Mouse (Mus musculus): ENCODE measurements at regions not wholly inside any gene's neighbourhood (a gene's known extent, or its start where the extent isn't known, plus 50 kb on each side); places are given as distances from the start of the nearest gene placed in this dataset.

- no peaks in the 10 kb centered on the region for H3K27me3 ChIP-seq (replicated peaks; ENCODE audit: control insufficient read depth, insufficient read depth, low read length)
- H3K9me3 ChIP-seq (ENCODE audit: control insufficient read depth, low read length) = no peaks in the 10 kb centered on the region
- H3K27ac ChIP-seq (ENCODE audit: low read depth, low read length) = no peak overlapping the region
- no peaks in the 10 kb centered on the region for H3K4me1 ChIP-seq (replicated peaks; ENCODE audit: control insufficient read depth, insufficient read depth, low read length)
- DNase-seq (ENCODE audit: low spot score) (no peak), ATAC-seq (replicated peaks; ENCODE audit: low FRiP score) (no peak)
- H3K4me2 ChIP-seq = no peak overlapping the region
- WGBS = 61% methylated on average over 2 of the region's 2 CpGs
- H3K9ac ChIP-seq (ENCODE audit: low read depth, low read length) = no peak overlapping the region
- H3K36me3 ChIP-seq (ENCODE audit: control insufficient read depth, insufficient read depth, low read length) = no peaks in the 10 kb centered on the region
- no peak overlapping the region for H3K4me3 ChIP-seq (ENCODE audit: low read depth, low read length)
These were observed 75.2 kb downstream of the Chst2 start for GRCm38 (mm10) chr9:95331275-95331674.

- 82% methylated on average over 7 of the region's 7 CpGs for WGBS
- Histone ChIP-seq H3K4me1 (replicated peaks; ENCODE audit: control insufficient read depth, insufficient read depth, low read length) (no peaks in the 10 kb centered on the region), H3K9ac (ENCODE audit: low read depth, low read length) (no peak overlapping the region), H3K27ac (ENCODE audit: low read depth, low read length) (no peak overlapping the region), H3K27me3 (replicated peaks; ENCODE audit: control insufficient read depth, insufficient read depth, low read length) (no peaks in the 10 kb centered on the region), H3K36me3 (ENCODE audit: control insufficient read depth, insufficient read depth, low read length) (no peaks in the 10 kb centered on the region), H3K4me3 (ENCODE audit: low read depth, low read length) (no peak overlapping the region), H3K4me2 (no peak overlapping the region), H3K9me3 (ENCODE audit: control insufficient read depth, low read length) (no peaks in the 10 kb centered on the region)
- no peak for ATAC-seq (replicated peaks; ENCODE audit: low FRiP score)
- no peak for DNase-seq (ENCODE audit: low spot score)
These were observed 76.4 kb downstream of the Chst2 start for GRCm38 (mm10) chr9:95330097-95330496.

GRCm38 (mm10) chr9:95329053-95329430, 77.5 kb downstream of the Chst2 start:
- Histone ChIP-seq H3K4me1 (replicated peaks; ENCODE audit: control insufficient read depth, insufficient read depth, low read length) (no peaks in the 10 kb centered on the region), H3K27me3 (replicated peaks; ENCODE audit: control insufficient read depth, insufficient read depth, low read length) (no peaks in the 10 kb centered on the region), H3K4me2 (no peak overlapping the region), H3K9me3 (ENCODE audit: control insufficient read depth, low read length) (no peaks in the 10 kb centered on the region), H3K9ac (ENCODE audit: low read depth, low read length) (no peak overlapping the region), H3K27ac (ENCODE audit: low read depth, low read length) (no peak overlapping the region), H3K4me3 (ENCODE audit: low read depth, low read length) (no peak overlapping the region), H3K36me3 (ENCODE audit: control insufficient read depth, insufficient read depth, low read length) (no peaks in the 10 kb centered on the region)
- DNase-seq (ENCODE audit: low spot score) (no peak), ATAC-seq (replicated peaks; ENCODE audit: low FRiP score) (no peak)
- WGBS = 64% methylated on average over 9 of the region's 9 CpGs

GRCm38 (mm10) chr9:95328261-95329052, 78.1 kb downstream of the Chst2 start:
- Histone ChIP-seq H3K9me3 (ENCODE audit: control insufficient read depth, low read length) (no peaks in the 10 kb centered on the region), H3K36me3 (ENCODE audit: control insufficient read depth, insufficient read depth, low read length) (no peaks in the 10 kb centered on the region), H3K27me3 (replicated peaks; ENCODE audit: control insufficient read depth, insufficient read depth, low read length) (no peaks in the 10 kb centered on the region), H3K9ac (ENCODE audit: low read depth, low read length) (no peak overlapping the region), H3K27ac (ENCODE audit: low read depth, low read length) (no peak overlapping the region), H3K4me3 (ENCODE audit: low read depth, low read length) (no peak overlapping the region), H3K4me1 (replicated peaks; ENCODE audit: control insufficient read depth, insufficient read depth, low read length) (no peaks in the 10 kb centered on the region), H3K4me2 (no peak overlapping the region)
- WGBS = 53% methylated on average over 11 of the region's 15 CpGs
- 0 out of 2 replicates have a peak, but pooled peaks have one; percentile 23 for ATAC-seq (replicated peaks; ENCODE audit: low FRiP score)
- no peak for DNase-seq (ENCODE audit: low spot score)

GRCm38 (mm10) chr9:95327771-95328170, 78.8 kb downstream of the Chst2 start:
- ATAC-seq (replicated peaks; ENCODE audit: low FRiP score) = 0 out of 2 replicates have a peak, but pooled peaks have one; percentile 20
- Histone ChIP-seq H3K36me3 (ENCODE audit: control insufficient read depth, insufficient read depth, low read length) (no peaks in the 10 kb centered on the region), H3K4me1 (replicated peaks; ENCODE audit: control insufficient read depth, insufficient read depth, low read length) (no peaks in the 10 kb centered on the region), H3K9ac (ENCODE audit: low read depth, low read length) (no peak overlapping the region), H3K4me2 (no peak overlapping the region), H3K27me3 (replicated peaks; ENCODE audit: control insufficient read depth, insufficient read depth, low read length) (no peaks in the 10 kb centered on the region), H3K9me3 (ENCODE audit: control insufficient read depth, low read length) (no peaks in the 10 kb centered on the region), H3K27ac (ENCODE audit: low read depth, low read length) (no peak overlapping the region), H3K4me3 (ENCODE audit: low read depth, low read length) (no peak overlapping the region)
- no peak for DNase-seq (ENCODE audit: low spot score)
- 56% methylated on average over 3 of the region's 3 CpGs for WGBS

- ATAC-seq (replicated peaks; ENCODE audit: low FRiP score) (no peak), DNase-seq (ENCODE audit: low spot score) (no peak)
- WGBS = 70% methylated on average over 7 of the region's 7 CpGs
- Histone ChIP-seq H3K36me3 (ENCODE audit: control insufficient read depth, insufficient read depth, low read length) (no peaks in the 10 kb centered on the region), H3K4me1 (replicated peaks; ENCODE audit: control insufficient read depth, insufficient read depth, low read length) (no peaks in the 10 kb centered on the region), H3K4me3 (ENCODE audit: low read depth, low read length) (no peak overlapping the region), H3K4me2 (no peak overlapping the region), H3K9ac (ENCODE audit: low read depth, low read length) (no peak overlapping the region), H3K9me3 (ENCODE audit: control insufficient read depth, low read length) (no peaks in the 10 kb centered on the region), H3K27ac (ENCODE audit: low read depth, low read length) (no peak overlapping the region), H3K27me3 (replicated peaks; ENCODE audit: control insufficient read depth, insufficient read depth, low read length) (no peaks in the 10 kb centered on the region)
These were observed 82.9 kb downstream of the Chst2 start for GRCm38 (mm10) chr9:95323622-95324021.

- H3K4me3 ChIP-seq (ENCODE audit: low read depth, low read length) = no peak overlapping the region
- H3K27me3 ChIP-seq (replicated peaks; ENCODE audit: control insufficient read depth, insufficient read depth, low read length) = no peaks in the 10 kb centered on the region
- ATAC-seq (replicated peaks; ENCODE audit: low FRiP score) = no peak
- no peak for DNase-seq (ENCODE audit: low spot score)
- H3K4me2 ChIP-seq = no peak overlapping the region
- no peak overlapping the region for H3K27ac ChIP-seq (ENCODE audit: low read depth, low read length)
- WGBS = 81% methylated on average over 5 of the region's 5 CpGs
- no peaks in the 10 kb centered on the region for H3K4me1 ChIP-seq (replicated peaks; ENCODE audit: control insufficient read depth, insufficient read depth, low read length)
- H3K9ac ChIP-seq (ENCODE audit: low read depth, low read length) = no peak overlapping the region
- H3K9me3 ChIP-seq (ENCODE audit: control insufficient read depth, low read length) = no peaks in the 10 kb centered on the region
- H3K36me3 ChIP-seq (ENCODE audit: control insufficient read depth, insufficient read depth, low read length) = no peaks in the 10 kb centered on the region
These were observed 83.6 kb downstream of the Chst2 start for GRCm38 (mm10) chr9:95322893-95323292.

- H3K4me1 ChIP-seq (replicated peaks; ENCODE audit: control insufficient read depth, insufficient read depth, low read length) = no peaks in the 10 kb centered on the region
- WGBS = 89% methylated on average over 2 of the region's 2 CpGs
- no peak overlapping the region for H3K4me3 ChIP-seq (ENCODE audit: low read depth, low read length)
- no peak overlapping the region for H3K27ac ChIP-seq (ENCODE audit: low read depth, low read length)
- no peaks in the 10 kb centered on the region for H3K27me3 ChIP-seq (replicated peaks; ENCODE audit: control insufficient read depth, insufficient read depth, low read length)
- ATAC-seq (replicated peaks; ENCODE audit: low FRiP score) (no peak), DNase-seq (ENCODE audit: low spot score) (no peak)
- H3K9ac ChIP-seq (ENCODE audit: low read depth, low read length) = no peak overlapping the region
- no peaks in the 10 kb centered on the region for H3K9me3 ChIP-seq (ENCODE audit: control insufficient read depth, low read length)
- H3K36me3 ChIP-seq (ENCODE audit: control insufficient read depth, insufficient read depth, low read length) = no peaks in the 10 kb centered on the region
- H3K4me2 ChIP-seq = no peak overlapping the region
These were observed 84.5 kb downstream of the Chst2 start for GRCm38 (mm10) chr9:95322031-95322430.

- Histone ChIP-seq H3K4me3 (ENCODE audit: low read depth, low read length) (no peak overlapping the region), H3K9me3 (ENCODE audit: control insufficient read depth, low read length) (no peaks in the 10 kb centered on the region), H3K27ac (ENCODE audit: low read depth, low read length) (no peak overlapping the region), H3K4me1 (replicated peaks; ENCODE audit: control insufficient read depth, insufficient read depth, low read length) (no peaks in the 10 kb centered on the region), H3K4me2 (no peak overlapping the region), H3K9ac (ENCODE audit: low read depth, low read length) (no peak overlapping the region), H3K27me3 (replicated peaks; ENCODE audit: control insufficient read depth, insufficient read depth, low read length) (no peaks in the 10 kb centered on the region), H3K36me3 (ENCODE audit: control insufficient read depth, insufficient read depth, low read length) (no peaks in the 10 kb centered on the region)
- ATAC-seq (replicated peaks; ENCODE audit: low FRiP score) (no peak), DNase-seq (ENCODE audit: low spot score) (no peak)
- 87% methylated on average over 9 of the region's 9 CpGs for WGBS
These were observed 87.6 kb downstream of the Chst2 start for GRCm38 (mm10) chr9:95318926-95319325.
